Mouse (Mus musculus) c-Kit-negative CD71-positive TER-119-positive erythroid progenitor cells, embryonic 14.5 days (primary cell): ENCODE results near the gene Syt11.
"Not testable (repeated sequence)": the region's sequence is repeated elsewhere in the genome, so short reads cannot be mapped to it uniquely, and the experiment has no call there.

Experiments
- DNase-seq: peaks from one replicate; pipeline ENCODE4 v3.0.0-alpha.2; 2013; ENCODE audit warnings: low read depth, low spot score

Syt11 gene

DNA sequence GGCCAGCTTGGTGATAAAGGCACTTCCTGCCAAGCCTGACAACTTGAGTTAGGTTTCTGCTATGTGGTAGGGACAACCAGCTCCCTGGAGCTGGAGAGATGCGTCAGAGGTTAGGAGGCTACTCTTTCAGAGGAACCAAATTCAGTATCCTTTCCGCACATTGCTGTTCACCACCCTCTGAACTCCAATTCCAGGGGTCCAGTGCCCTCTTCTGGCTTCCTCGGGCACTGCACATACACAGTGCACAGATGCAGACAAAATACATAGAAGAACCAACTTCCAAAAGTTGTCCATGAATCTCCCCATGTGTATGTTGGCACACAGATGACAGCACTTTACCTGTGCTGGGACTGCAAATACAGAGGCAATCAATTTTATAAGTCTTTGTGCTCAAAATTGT lies 36.3 kb downstream of the Syt11 start:
- peak; percentile 29 for DNase-seq

DNA sequence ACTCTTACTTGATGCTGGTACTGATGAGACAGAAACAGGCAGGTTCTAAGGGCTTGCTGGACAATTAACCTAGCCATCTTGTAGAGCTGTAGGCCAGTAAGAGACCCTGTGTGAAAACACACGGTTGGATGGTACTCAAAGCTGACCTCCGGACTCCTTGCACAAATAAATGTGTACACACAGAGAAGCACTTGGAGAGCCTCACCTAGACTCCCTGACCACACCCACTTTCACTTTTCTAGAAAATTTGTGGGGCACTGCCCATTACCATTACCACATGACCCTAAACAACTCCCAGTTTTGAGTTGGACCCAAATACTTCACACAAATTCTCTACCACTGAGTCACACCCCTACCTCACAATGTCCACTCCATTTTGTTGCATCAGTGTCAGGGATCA lies 38.4 kb downstream of the Syt11 start:
- DNase-seq = no peak

DNA sequence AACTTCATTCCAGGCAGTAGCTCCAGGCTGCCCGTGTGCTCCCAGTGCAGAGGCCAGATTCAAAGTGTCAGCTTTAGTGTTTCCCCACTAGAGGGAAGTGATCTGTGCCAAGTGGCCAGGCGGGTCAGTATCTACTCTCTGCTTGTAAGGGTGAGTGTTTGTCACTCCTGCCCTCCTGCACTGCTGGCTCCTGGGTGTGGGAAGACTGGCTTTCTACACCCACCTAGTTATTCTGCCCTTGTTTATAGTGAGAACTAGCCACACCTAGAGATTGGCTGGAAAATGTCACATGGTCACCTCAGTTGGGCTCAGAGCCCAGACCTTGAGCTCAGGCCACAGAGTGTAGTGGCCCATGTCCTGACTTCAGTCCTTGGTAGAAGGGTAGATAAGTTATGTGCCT lies 55.9 kb downstream of the Syt11 start:
- DNase-seq = no peak

DNA sequence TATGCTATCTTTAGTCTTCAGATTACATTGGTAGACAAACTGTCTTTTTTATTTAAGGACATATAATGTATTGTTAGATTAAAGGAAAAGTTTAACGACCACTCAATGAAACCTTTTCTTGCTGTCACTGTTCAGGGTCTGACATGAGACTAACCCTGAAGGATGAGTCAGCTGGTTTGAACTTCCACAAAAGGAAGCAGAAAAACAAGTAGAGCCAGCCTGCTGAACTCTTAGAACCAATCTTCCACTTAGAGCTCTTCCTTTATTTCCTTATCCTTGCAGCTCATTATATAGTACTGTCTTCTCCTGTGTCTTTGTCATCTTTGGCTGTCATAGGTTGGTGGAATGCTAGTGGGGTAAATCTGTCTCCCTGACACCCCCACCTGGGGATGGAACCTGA lies 57.1 kb downstream of the Syt11 start:
- DNase-seq = peak; percentile 55

DNA sequence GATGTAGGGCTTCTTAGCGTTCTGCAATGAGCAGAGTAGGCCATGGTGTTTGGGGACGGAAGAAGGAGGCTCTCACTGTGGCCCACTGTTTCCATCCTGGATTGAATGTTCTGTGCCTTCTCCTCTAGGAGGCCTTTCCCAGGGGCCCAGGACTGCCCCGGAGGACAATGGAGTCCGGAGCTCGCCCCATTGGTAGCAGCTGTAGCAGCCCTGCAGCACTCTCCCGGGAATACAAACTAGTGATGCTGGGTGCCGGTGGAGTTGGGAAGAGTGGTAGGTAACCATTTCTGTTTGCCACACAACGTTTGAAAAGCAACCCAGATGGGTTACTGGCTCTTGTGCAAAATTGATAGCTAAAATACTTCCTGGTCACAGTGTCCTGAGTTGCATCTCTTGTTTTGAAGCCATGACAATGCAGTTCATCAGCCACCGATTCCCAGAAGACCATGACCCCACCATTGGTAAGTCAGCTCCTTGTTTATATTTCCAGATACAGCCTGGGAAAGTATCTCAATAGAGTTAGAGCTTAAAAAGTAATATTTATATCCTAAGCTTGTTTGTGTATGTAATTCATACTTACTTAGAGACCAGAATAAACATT lies 57.7 kb downstream of the Syt11 start:
- DNase-seq = peak; percentile 30

DNA sequence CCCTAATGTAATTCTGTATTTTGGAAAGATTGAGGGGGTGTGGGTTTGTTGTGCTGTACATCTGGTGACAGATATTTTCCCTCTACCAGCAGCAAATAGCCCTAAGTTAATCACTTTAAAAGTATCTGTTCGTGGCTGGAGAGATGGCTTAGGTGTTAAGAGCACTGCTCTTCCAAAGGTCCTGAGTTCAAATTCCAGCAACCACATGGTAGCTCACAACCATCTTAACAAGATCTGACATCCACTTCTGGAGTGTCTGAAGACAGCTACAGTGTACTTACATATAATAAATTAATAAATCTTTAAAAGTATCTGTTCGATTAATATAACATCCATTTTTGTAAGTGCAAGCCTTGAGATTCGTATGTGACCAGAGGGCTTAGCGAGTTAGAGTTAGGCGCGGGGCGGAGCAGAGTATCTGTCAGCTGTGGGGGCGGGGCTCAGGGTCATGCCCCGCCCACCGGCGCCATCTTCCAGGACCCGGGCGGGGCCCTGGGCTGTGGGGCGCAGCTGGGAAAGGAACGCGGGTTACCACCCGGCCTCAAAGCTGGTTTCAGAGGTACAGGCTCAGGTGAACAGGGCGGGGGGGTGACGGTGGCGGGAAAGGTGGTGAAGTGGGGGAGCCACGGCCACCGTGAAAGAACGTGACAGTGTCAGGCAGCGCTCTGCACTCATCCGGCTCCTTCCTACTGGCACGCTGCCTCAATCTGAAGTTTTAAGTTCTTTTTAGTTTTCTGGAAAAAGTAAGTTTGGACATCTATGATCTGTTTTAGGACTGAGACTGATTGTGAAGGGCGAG lies 58.4 kb downstream of the Syt11 start, which contains the start of gene Rit1:
TSS of gene Rit1 (plus strand) at position 440 of the 799 bp plus-strand sequence.
- DNase-seq = peak; percentile 87

DNA sequence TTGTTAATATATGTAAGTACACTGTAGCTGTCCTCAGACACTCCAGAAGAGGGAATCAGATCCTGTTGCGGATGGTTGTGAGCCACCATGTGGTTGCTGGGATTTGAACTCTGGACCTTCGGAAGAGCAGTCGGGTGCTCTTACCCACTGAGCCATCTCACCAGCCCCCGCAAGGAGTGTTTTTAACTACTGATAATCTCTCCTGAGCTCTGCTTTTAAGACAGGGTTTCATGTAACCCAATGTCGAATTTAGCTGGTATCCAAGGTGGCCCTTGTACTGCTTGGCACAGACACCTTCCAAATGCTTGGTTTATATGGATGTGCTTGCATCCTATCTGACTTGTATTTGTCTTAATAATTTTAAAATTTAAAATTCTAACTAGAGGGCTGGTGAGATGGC lies 59.2 kb downstream of the Syt11 start:
- not testable (repeated sequence) for DNase-seq

DNA sequence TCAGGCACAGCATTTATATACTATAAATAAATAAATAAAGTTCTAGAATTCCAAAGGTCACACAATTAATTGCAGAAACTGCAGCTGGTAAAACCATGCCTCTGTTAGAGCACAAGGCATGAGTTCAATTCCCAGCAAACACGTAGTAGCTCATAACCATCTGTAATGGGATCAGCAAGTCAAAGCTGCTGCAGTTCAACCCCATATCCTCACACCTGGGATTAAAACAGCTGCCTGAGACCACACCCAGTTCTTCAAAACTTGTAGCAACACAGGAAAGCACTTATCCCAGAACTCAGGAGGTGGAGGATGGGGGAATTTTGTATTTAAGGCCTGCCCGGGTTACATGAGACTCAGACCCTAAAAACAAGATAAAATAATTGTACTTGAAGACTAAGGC lies 60.2 kb downstream of the Syt11 start:
- DNase-seq = no peak

DNA sequence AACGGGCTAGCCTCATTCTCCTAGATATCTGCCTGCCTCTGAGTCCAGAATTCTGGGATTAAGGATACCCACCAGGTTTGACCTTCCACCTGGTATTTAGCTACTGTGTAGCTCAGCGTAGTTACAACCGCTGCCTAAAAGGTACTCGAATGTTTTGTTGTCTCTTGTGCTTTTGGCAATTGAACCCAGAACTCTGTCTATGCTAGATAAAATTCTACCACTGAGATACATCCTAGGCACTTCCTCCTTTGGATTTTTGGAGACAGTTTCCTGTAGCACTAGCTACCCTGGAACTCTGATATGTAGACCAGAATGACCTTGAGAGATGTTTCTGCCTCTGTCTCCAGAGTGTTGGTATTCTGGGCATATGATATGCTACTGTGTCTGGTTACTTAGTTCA lies 61.3 kb downstream of the Syt11 start:
- no peak for DNase-seq

DNA sequence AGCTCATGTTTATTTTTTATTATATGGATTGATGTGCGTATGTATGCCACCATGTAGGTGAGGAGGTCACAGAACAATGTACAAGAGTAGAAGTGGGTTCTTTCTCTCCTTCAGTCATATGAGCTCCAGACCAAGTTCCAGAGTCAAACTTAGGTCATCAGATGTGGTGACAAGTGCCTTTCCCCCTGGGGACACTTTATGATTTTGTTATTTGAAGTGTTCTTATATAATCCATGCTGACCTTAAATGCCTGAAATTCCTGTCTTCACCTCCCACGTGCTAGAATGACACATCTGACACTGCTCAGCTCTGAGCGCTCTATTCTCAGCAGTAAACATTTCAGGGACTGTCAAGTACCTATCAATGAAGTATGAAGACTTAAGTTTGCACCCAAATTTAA lies 73.7 kb downstream of the Syt11 start:
- no peak for DNase-seq

DNA sequence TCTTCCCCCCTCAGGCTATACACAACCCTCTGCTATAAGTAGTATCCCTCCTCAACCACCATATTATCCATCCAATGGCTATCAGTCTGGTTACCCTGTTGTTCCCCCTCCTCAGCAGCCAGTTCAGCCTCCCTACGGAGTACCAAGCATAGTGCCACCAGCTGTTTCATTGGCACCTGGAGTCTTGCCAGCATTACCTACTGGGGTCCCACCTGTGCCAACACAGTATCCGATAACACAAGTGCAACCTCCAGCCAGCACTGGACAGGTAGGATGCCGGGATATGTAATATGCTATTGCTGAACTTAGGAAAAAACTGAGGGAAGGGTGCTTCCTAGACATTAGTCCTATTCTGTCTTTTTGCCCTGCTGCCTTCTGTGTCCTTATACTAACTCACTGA lies 74.7 kb downstream of the Syt11 start:
- no peak for DNase-seq

DNA sequence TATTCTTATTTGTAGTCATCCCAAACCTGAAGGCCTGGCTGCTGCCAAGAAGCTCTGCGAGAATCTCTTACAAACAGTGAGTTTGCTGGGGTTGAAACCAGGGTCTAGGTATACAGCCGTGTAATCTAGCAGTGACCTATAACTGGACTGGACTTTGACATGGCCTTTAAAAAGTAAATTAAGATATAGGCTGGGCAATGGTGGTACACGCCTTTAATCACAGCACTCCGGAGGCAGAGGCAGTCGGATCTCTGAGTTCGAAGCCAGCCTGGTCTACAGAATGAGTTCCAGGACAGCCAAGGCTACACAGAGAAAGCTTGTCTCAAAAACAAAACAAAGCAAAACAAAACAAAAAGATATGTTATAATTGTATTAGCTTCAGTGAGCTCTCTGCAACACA lies 76.1 kb downstream of the Syt11 start:
- DNase-seq = no peak

DNA sequence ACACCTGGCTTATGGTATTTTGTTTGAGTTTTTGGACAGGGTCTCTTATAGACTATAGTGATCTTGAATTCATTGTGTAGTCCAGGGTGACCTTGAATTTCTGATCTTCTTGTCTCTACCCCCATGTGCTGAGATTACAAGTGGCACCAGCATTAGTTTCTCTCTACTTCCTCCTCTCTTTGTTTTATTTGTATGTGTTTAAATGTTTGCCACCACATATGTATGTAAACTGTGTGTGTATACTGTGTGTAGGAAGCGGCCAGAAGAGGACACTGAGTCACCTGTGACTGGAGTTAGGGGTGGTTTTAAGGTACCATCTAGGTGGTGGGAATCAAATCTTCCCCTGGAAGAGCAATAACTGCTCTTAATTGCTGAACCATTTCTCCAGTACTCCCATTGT lies 76.9 kb downstream of the Syt11 start:
- no peak for DNase-seq

DNA sequence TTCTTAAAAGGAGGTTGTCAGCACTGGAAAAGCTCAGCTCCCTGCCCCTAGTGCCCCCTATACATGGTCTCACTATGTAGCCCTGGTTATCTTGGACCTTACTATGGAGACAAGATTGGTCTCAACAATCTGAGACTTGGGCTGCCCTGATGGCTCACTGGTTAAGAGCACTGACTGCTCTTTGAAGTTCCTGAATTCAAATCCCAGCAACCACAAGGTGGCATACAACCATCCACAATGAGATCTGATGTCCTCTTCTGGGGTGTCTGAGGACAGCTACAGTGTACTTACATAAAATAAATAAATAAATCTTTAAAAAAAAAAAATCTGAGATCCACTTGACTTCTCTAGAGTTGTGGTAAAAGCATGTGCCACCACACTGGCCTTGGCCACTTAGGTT lies 79.4 kb downstream of the Syt11 start:
- no peak for DNase-seq
